Mouse (Mus musculus): ENCODE results near the gene Orm1. TPM values are rescaled to one million over a fixed set of nuclear protein-coding genes. Genes with fewer than 3 reads are reported as not detected.
A peak's percentile ranks its signal among the peaks of the same experiment; 100 is the strongest.

Orm1 gene
- polyA plus RNA-seq, 1 experiment from 2014 or later: not detected

DNA sequence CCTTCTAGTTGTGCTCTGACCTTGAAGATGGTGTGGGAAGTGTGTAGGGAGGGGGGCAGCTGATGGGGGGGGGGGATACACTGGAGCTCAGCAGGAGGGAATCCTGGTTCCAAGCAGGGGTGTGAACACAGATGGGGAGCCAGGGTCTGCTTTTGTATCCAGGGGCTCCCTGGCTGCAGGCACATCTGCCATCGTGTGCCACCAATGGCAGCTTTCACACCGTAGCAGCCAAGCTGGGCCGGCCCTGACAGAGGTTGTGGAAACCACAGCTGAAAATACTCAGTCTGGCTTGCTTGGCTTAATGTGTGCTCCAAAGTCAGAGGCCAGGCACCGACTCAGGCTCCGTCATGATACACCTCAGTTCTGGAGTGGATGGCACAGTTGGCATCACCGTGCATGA is 43.7 kb downstream of the Orm1 start:
- Histone ChIP-seq H3K9me3 (no peaks in the 10 kb centered on the region), H3K4me2 (no peak overlapping the region), H3K27ac (no peak overlapping the region), H3K36me3 (replicated peaks) (no peaks in the 10 kb centered on the region), H3K27me3 (replicated peaks) (no peaks in the 10 kb centered on the region), H3K4me3 (no peak overlapping the region), H3K4me1 (peaks cover 15% of the 10 kb centered on the region), H3K9ac (no peak overlapping the region)
- 59% methylated on average over 6 of the region's 6 CpGs for WGBS
- ATAC-seq (replicated peaks): no peak

DNA sequence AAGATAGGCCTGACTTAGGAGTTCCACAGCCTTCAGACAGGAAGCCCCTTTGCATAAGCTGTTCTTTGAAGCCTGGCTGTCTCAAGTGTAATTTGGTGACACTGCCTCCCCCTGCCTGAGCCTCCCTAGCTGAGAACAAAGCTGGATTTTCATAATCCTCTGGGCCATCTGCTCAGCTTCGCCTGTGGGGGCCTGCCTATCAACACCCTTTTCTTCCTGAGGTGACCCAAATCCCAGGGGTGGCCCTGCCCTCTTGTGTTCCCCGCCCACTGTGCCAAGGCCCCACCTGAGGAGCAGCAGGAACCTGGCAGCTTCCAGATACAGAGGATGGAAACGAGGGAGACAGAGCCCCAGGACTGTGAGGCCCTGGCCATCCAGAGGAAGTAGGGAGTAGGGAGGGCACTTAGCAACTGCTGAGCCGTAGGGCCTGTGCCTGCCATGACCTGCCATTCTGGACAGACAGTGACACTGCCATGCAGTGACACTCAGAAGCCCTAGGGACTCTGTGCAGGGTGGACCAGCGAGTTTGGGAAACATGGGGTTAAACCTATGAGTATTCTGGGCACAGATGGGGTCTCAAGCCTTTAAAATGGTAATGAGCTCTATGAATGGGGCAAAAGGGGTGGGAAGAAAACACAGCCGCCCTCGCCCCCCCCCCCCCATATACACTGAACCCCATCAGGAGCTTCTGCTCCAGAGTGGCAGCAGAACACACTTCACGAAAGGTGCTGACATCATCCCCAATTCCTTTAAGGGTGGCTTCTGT is 44.9 kb downstream of the Orm1 start:
- Histone ChIP-seq H3K4me3 (no peak overlapping the region), H3K27me3 (replicated peaks) (no peaks in the 10 kb centered on the region), H3K27ac (peak overlapping the region; percentile 71), H3K4me2 (no peak overlapping the region), H3K36me3 (replicated peaks) (no peaks in the 10 kb centered on the region), H3K9ac (no peak overlapping the region), H3K4me1 (peaks cover 15% of the 10 kb centered on the region), H3K9me3 (no peaks in the 10 kb centered on the region)
- ATAC-seq (replicated peaks): peak; percentile 79
- 14% methylated on average over 8 of the region's 8 CpGs for WGBS

DNA sequence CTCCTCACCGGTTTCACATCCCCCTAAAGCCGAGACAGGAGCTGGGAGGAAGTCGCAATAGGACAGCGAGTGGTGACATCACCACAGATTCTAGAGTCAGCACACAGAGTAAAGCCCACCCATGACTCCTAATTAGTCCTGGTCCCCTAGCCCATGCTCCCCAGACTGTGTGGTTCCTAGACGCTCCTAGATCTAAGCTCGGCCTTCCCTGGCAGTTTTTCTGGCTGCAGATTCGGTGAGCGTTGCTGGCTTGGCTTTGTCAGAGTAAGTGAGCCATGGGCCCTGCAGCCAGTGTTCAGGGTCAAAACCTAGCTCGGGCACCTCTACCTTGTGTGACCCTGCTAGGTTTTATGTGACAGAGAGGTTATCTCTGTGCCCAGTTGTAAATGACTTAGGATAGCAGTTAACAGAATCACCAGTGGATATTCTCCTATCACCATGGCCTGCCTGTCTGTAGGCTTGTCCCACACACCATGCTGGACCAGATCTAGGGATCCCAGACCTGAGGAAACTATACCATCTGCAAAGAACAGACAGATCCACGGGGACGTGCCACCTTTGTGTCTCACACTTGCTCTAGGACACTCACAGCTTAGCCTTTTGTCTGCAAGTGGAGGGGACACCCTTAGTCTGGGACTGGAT is 45.6 kb downstream of the Orm1 start:
- 30% methylated on average over 11 of the region's 11 CpGs for WGBS
- Histone ChIP-seq H3K36me3 (replicated peaks) (no peaks in the 10 kb centered on the region), H3K27ac (peak overlapping the region; percentile 71; the same call in 1 of the 2 replicates), H3K4me2 (no peak overlapping the region), H3K4me3 (no peak overlapping the region), H3K27me3 (replicated peaks) (no peaks in the 10 kb centered on the region), H3K9me3 (no peaks in the 10 kb centered on the region), H3K9ac (no peak overlapping the region), H3K4me1 (peaks cover 15% of the 10 kb centered on the region)
- ATAC-seq (replicated peaks): peak; percentile 56

DNA sequence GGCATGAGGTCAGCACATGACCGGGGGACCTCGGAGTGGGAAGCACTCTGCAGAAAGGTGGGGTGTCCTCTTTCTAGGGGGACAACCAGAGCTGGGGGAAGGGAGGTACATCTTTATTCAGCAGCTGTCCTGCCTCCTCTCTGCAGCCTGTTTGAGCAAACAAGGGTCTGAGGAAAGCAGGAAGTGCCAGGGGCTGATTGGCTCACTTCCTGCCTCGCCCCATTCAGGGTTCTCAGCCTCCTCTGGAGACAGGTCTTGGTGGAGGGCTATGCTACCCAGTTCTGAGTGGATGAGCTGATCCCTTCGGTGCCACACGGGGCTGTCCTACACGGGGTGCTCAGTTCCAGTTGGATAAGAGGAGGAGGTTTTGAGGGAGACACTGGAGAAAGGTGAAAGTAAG is 47.0 kb downstream of the Orm1 start:
- no peak overlapping the region for H3K27ac ChIP-seq
- no peak overlapping the region for H3K9ac ChIP-seq
- no peaks in the 10 kb centered on the region for H3K36me3 ChIP-seq (replicated peaks)
- WGBS: 89% methylated on average over 6 of the region's 6 CpGs
- H3K4me2 ChIP-seq: no peak overlapping the region
- no peaks in the 10 kb centered on the region for H3K9me3 ChIP-seq
- ATAC-seq (replicated peaks): no peak
- no peak overlapping the region for H3K4me3 ChIP-seq
- no peaks in the 10 kb centered on the region for H3K27me3 ChIP-seq (replicated peaks)
- peaks cover 15% of the 10 kb centered on the region for H3K4me1 ChIP-seq

Other genes with a start within 250 kb of the Orm1 start
- 0.26 and 2.8 TPM in 2 replicates for gene Ambp, start 189.8 kb upstream of the Orm1 start, polyA plus RNA-seq (2015; fragmentation: Nextera tagmentation; extraction: Ambion mirVana)
- 0.06 and 0.14 TPM in 2 replicates for gene Kif12, start 172.4 kb upstream of the Orm1 start, polyA plus RNA-seq (2015; fragmentation: Nextera tagmentation; extraction: Ambion mirVana)
- 2.2 and 3.1 TPM in 2 replicates for gene Col27a1, start 130.6 kb upstream of the Orm1 start, polyA plus RNA-seq (2015; fragmentation: Nextera tagmentation; extraction: Ambion mirVana)
- gene Orm3, start 11.6 kb downstream of the Orm1 start, polyA plus RNA-seq (2015; fragmentation: Nextera tagmentation; extraction: Ambion mirVana): not detected in 2 replicates
- not detected in 2 replicates for gene Orm2, start 17.9 kb downstream of the Orm1 start, polyA plus RNA-seq (2015; fragmentation: Nextera tagmentation; extraction: Ambion mirVana)
- gene Akna, start 58.8 kb downstream of the Orm1 start, polyA plus RNA-seq (2015; fragmentation: Nextera tagmentation; extraction: Ambion mirVana): 7.0 and 7.7 TPM in 2 replicates
- gene Whrn, start 151.4 kb downstream of the Orm1 start, polyA plus RNA-seq (2015; fragmentation: Nextera tagmentation; extraction: Ambion mirVana): 6.5 and 7.5 TPM in 2 replicates
- gene Atp6v1g1, start 200.2 kb downstream of the Orm1 start, polyA plus RNA-seq (2015; fragmentation: Nextera tagmentation; extraction: Ambion mirVana): 409 and 410 TPM in 2 replicates
- 3.7 and 4.7 TPM in 2 replicates for gene Tmem268, start 214.2 kb downstream of the Orm1 start, polyA plus RNA-seq (2015; fragmentation: Nextera tagmentation; extraction: Ambion mirVana)